Mouse (Mus musculus): ENCODE data around the gene Gm10721. TPM values are rescaled to one million over a fixed set of nuclear protein-coding genes. Genes with fewer than 3 reads are reported as not detected.
A peak's percentile ranks its signal among the peaks of the same experiment; 100 is the strongest.
"Not testable (repeated sequence)": the region's sequence is repeated elsewhere in the genome, so short reads cannot be mapped to it uniquely, and the experiment has no call there.

Gene Gm10721
- polyA plus RNA-seq, 1 experiment, result not detected

GRCm38 (mm10) chr9:3015354-3015753, 2.4 kb downstream of the Gm10721 start, which contains the start of gene Gm10720:
Gene Gm10720 (plus strand): TSS chr9:3015654.
- H3K4me1 ChIP-seq (replicated peaks; ENCODE audit: control insufficient read depth, insufficient read depth, low read length); H3K27ac ChIP-seq (ENCODE audit: control insufficient read depth, insufficient read depth, low read length); H3K4me3 ChIP-seq (ENCODE audit: control insufficient read depth, insufficient read depth, low read length); H3K27me3 ChIP-seq (ENCODE audit: control insufficient read depth, insufficient read depth, low read length); DNase-seq; H3K36me3 ChIP-seq (ENCODE audit: control insufficient read depth, insufficient read depth, low read length): not testable (repeated sequence)
- WGBS, result 70% methylated on average over 5 of the region's 9 CpGs

GRCm38 (mm10) chr9:3015896-3016295, 3.0 kb downstream of the Gm10721 start:
- not testable (repeated sequence) for H3K27ac ChIP-seq (ENCODE audit: control insufficient read depth, insufficient read depth, low read length); H3K4me3 ChIP-seq (ENCODE audit: control insufficient read depth, insufficient read depth, low read length); H3K4me1 ChIP-seq (replicated peaks; ENCODE audit: control insufficient read depth, insufficient read depth, low read length); H3K36me3 ChIP-seq (ENCODE audit: control insufficient read depth, insufficient read depth, low read length); DNase-seq; H3K27me3 ChIP-seq (ENCODE audit: control insufficient read depth, insufficient read depth, low read length)
- WGBS, result 78% methylated on average over 6 of the region's 6 CpGs

- H3K27ac ChIP-seq (ENCODE audit: control insufficient read depth, insufficient read depth, low read length); H3K4me3 ChIP-seq (ENCODE audit: control insufficient read depth, insufficient read depth, low read length); H3K36me3 ChIP-seq (ENCODE audit: control insufficient read depth, insufficient read depth, low read length); H3K27me3 ChIP-seq (ENCODE audit: control insufficient read depth, insufficient read depth, low read length); DNase-seq; H3K4me1 ChIP-seq (replicated peaks; ENCODE audit: control insufficient read depth, insufficient read depth, low read length): not testable (repeated sequence)
- WGBS, result 67% methylated on average over 1 of the region's 9 CpGs
Observed at GRCm38 (mm10) chr9:3017108-3017507, 4.2 kb downstream of the Gm10721 start, which contains the start of gene Gm10719. Gene Gm10719 (plus strand): TSS chr9:3017408.

GRCm38 (mm10) chr9:3018944-3019343, 6.0 kb downstream of the Gm10721 start:
- H3K27ac ChIP-seq (ENCODE audit: control insufficient read depth, insufficient read depth, low read length); H3K36me3 ChIP-seq (ENCODE audit: control insufficient read depth, insufficient read depth, low read length); H3K4me1 ChIP-seq (replicated peaks; ENCODE audit: control insufficient read depth, insufficient read depth, low read length); H3K4me3 ChIP-seq (ENCODE audit: control insufficient read depth, insufficient read depth, low read length); H3K27me3 ChIP-seq (ENCODE audit: control insufficient read depth, insufficient read depth, low read length): not testable (repeated sequence)
- peak; percentile 22 for DNase-seq
- WGBS, result 67% methylated on average over 9 of the region's 9 CpGs

- not testable (repeated sequence) for H3K36me3 ChIP-seq (ENCODE audit: control insufficient read depth, insufficient read depth, low read length); H3K4me3 ChIP-seq (ENCODE audit: control insufficient read depth, insufficient read depth, low read length); H3K4me1 ChIP-seq (replicated peaks; ENCODE audit: control insufficient read depth, insufficient read depth, low read length); H3K27me3 ChIP-seq (ENCODE audit: control insufficient read depth, insufficient read depth, low read length); H3K27ac ChIP-seq (ENCODE audit: control insufficient read depth, insufficient read depth, low read length)
- 80% methylated on average over 17 of the region's 19 CpGs for WGBS
- DNase-seq, result peak; percentile 48
Observed at GRCm38 (mm10) chr9:3019835-3020727, 7.1 kb downstream of the Gm10721 start.

GRCm38 (mm10) chr9:3022316-3023008, 9.5 kb downstream of the Gm10721 start:
- not testable (repeated sequence) for H3K4me3 ChIP-seq (ENCODE audit: control insufficient read depth, insufficient read depth, low read length); H3K4me1 ChIP-seq (replicated peaks; ENCODE audit: control insufficient read depth, insufficient read depth, low read length); H3K27ac ChIP-seq (ENCODE audit: control insufficient read depth, insufficient read depth, low read length); H3K27me3 ChIP-seq (ENCODE audit: control insufficient read depth, insufficient read depth, low read length); H3K36me3 ChIP-seq (ENCODE audit: control insufficient read depth, insufficient read depth, low read length)
- DNase-seq, result peak; percentile 65
- 77% methylated on average over 11 of the region's 13 CpGs for WGBS

GRCm38 (mm10) chr9:3023312-3023984, 10.5 kb downstream of the Gm10721 start, which contains the start of gene Gm10718:
Gene Gm10718 (plus strand): TSS chr9:3023547.
- not testable (repeated sequence) for H3K27ac ChIP-seq (ENCODE audit: control insufficient read depth, insufficient read depth, low read length); H3K4me1 ChIP-seq (replicated peaks; ENCODE audit: control insufficient read depth, insufficient read depth, low read length); H3K4me3 ChIP-seq (ENCODE audit: control insufficient read depth, insufficient read depth, low read length); H3K36me3 ChIP-seq (ENCODE audit: control insufficient read depth, insufficient read depth, low read length); H3K27me3 ChIP-seq (ENCODE audit: control insufficient read depth, insufficient read depth, low read length)
- peak; percentile 6 for DNase-seq
- 78% methylated on average over 12 of the region's 13 CpGs for WGBS

GRCm38 (mm10) chr9:3023985-3024648, 11.2 kb downstream of the Gm10721 start:
- not testable (repeated sequence) for H3K27me3 ChIP-seq (ENCODE audit: control insufficient read depth, insufficient read depth, low read length); H3K36me3 ChIP-seq (ENCODE audit: control insufficient read depth, insufficient read depth, low read length); H3K27ac ChIP-seq (ENCODE audit: control insufficient read depth, insufficient read depth, low read length); H3K4me1 ChIP-seq (replicated peaks; ENCODE audit: control insufficient read depth, insufficient read depth, low read length); H3K4me3 ChIP-seq (ENCODE audit: control insufficient read depth, insufficient read depth, low read length)
- DNase-seq, result peak; percentile 68
- WGBS, result 80% methylated on average over 16 of the region's 16 CpGs

- not testable (repeated sequence) for H3K36me3 ChIP-seq (ENCODE audit: control insufficient read depth, insufficient read depth, low read length); H3K4me1 ChIP-seq (replicated peaks; ENCODE audit: control insufficient read depth, insufficient read depth, low read length); H3K27me3 ChIP-seq (ENCODE audit: control insufficient read depth, insufficient read depth, low read length); H3K27ac ChIP-seq (ENCODE audit: control insufficient read depth, insufficient read depth, low read length); H3K4me3 ChIP-seq (ENCODE audit: control insufficient read depth, insufficient read depth, low read length)
- peak; percentile 24 for DNase-seq
- 73% methylated on average over 12 of the region's 12 CpGs for WGBS
Observed at GRCm38 (mm10) chr9:3024912-3025467, 12.1 kb downstream of the Gm10721 start, which contains the start of gene Gm10717. Gene Gm10717 (plus strand): TSS chr9:3025417.

- H3K4me1 ChIP-seq (replicated peaks; ENCODE audit: control insufficient read depth, insufficient read depth, low read length); H3K36me3 ChIP-seq (ENCODE audit: control insufficient read depth, insufficient read depth, low read length); H3K27me3 ChIP-seq (ENCODE audit: control insufficient read depth, insufficient read depth, low read length); H3K4me3 ChIP-seq (ENCODE audit: control insufficient read depth, insufficient read depth, low read length); H3K27ac ChIP-seq (ENCODE audit: control insufficient read depth, insufficient read depth, low read length): not testable (repeated sequence)
- WGBS, result 77% methylated on average over 5 of the region's 6 CpGs
- peak; percentile 70 for DNase-seq
Observed at GRCm38 (mm10) chr9:3025653-3026052, 12.7 kb downstream of the Gm10721 start.
